Mouse (Mus musculus) stomach, postnatal 0 days (tissue): ENCODE measurements around the gene Slc9a1.

Experiments
- CTCF ChIP-seq: IDR thresholded peaks from 2 replicates; pipeline ENCODE4 v1.5.1; 2016; ENCODE audit warnings: antibody characterized with exemption, low read depth, mild to moderate bottlenecking, moderate library complexity
- EP300 ChIP-seq: optimal IDR thresholded peaks from 2 replicates; pipeline ENCODE3; 2016; ENCODE audit warnings: antibody characterized with exemption

- no peak for TF ChIP-seq CTCF
- TF ChIP-seq EP300 = no peak
These were observed 37.0 kb downstream of the Slc9a1 start for GRCm38 (mm10) chr4:133406313-133407056.
